Mouse (Mus musculus) forebrain, embryonic 12.5 days (tissue): ENCODE measurements around the gene Kcnip2. TPM values are rescaled to one million over a fixed set of nuclear protein-coding genes. Genes with fewer than 3 reads are reported as not detected.

Experiments used
- ATAC-seq: fragments of 200-750 bp; cut with Nextera tagmentation; 2 replicates; pipeline ENCODE4 v1.8.0; 2017; ENCODE audit warnings: moderate TSS enrichment; ENCODE audit not compliant: low FRiP score
- H3K27ac ChIP-seq: fragments of 300-500 bp; sonication (generic); 2 replicates; pipeline ENCODE4 v1.5.1; 2016; ENCODE audit warnings: mild to moderate bottlenecking
- H3K27me3 ChIP-seq: fragments of 300-500 bp; sonication (generic); 2 replicates; pipeline ENCODE4 v1.6.1; 2016; ENCODE audit warnings: mild to moderate bottlenecking
- H3K36me3 ChIP-seq: fragments of 300-500 bp; sonication (generic); replicated peaks from 2 replicates; pipeline ENCODE4 v1.6.1; 2016; ENCODE audit warnings: mild to moderate bottlenecking
- H3K4me1 ChIP-seq: fragments of 300-500 bp; sonication (generic); 2 replicates; pipeline ENCODE4 v1.6.1; 2016
- H3K4me2 ChIP-seq: fragments of 300-500 bp; sonication (generic); 2 replicates; pipeline ENCODE4 v1.6.1; 2016; ENCODE audit warnings: mild to moderate bottlenecking, moderate library complexity
- H3K4me3 ChIP-seq: fragments of 300-500 bp; sonication (generic); replicated peaks from 2 replicates; pipeline ENCODE4 v1.5.1; 2016; ENCODE audit warnings: mild to moderate bottlenecking
- H3K9ac ChIP-seq: fragments of 300-500 bp; sonication (generic); 2 replicates; pipeline ENCODE4 v1.6.1; 2016; ENCODE audit warnings: mild to moderate bottlenecking
- H3K9me3 ChIP-seq: fragments of 300-500 bp; sonication (generic); 2 replicates; pipeline ENCODE4 v1.6.1; 2016
- WGBS: fragments of 180-500 bp; shearing (Covaris S2); methylation state at CpG from one replicate; pipeline ENCODE4 v1.1.7; 2016; 5-methylcytosine and 5-hydroxymethylcytosine counted together
- polyA plus RNA-seq: library from polyadenylated mRNA; unstranded; fragments of >200 nt; fragmentation: Nextera tagmentation; extraction: Ambion mirVana; gene quantifications from 2 replicates; pipeline ENCODE4 v1.2.1, GENCODE M21; 2016

The Kcnip2 gene
- polyA plus RNA-seq, 1 experiment from 2014 or later: 2.7 TPM

GRCm38 (mm10) chr19:45787450-45787849, 28.4 kb downstream of the Kcnip2 start:
- ATAC-seq: no peak
- no peaks in the 10 kb centered on the region for H3K27me3 ChIP-seq
- WGBS: 77% methylated on average over 3 of the region's 3 CpGs

GRCm38 (mm10) chr19:45785470-45785869, 30.4 kb downstream of the Kcnip2 start:
- Histone ChIP-seq H3K9ac (no peak overlapping the region), H3K27ac (no peak overlapping the region), H3K27me3 (no peaks in the 10 kb centered on the region), H3K9me3 (no peaks in the 10 kb centered on the region), H3K4me2 (no peak overlapping the region), H3K36me3 (peaks cover 6% of the 10 kb centered on the region), H3K4me1 (peaks cover 23% of the 10 kb centered on the region), H3K4me3 (no peak overlapping the region)
- no peak for ATAC-seq
- 68% methylated on average over 3 of the region's 3 CpGs for whole genome bisulfite sequencing

More at GRCm38 (mm10) chr19:45787450-45787849, 28.4 kb downstream of the Kcnip2 start:
- Histone ChIP-seq H3K9ac (no peak overlapping the region), H3K27ac (no peak overlapping the region), H3K36me3 (no peaks in the 10 kb centered on the region), H3K4me1 (peaks cover 6% of the 10 kb centered on the region), H3K4me2 (no peak overlapping the region), H3K4me3 (no peak overlapping the region), H3K9me3 (no peaks in the 10 kb centered on the region)

GRCm38 (mm10) chr19:45783933-45784576, 31.8 kb downstream of the Kcnip2 start:
- Histone ChIP-seq H3K4me1 (peaks cover 31% of the 10 kb centered on the region), H3K4me3 (peak overlapping the region; percentile 100), H3K27me3 (no peaks in the 10 kb centered on the region), H3K4me2 (peak overlapping the region; percentile 53), H3K36me3 (peaks cover 21% of the 10 kb centered on the region), H3K9me3 (no peaks in the 10 kb centered on the region), H3K9ac (peak overlapping the region; percentile 47; the same call in 1 of the 2 replicates), H3K27ac (peak overlapping the region; percentile 54; the same call in 1 of the 2 replicates)
- WGBS: 38% methylated on average over 17 of the region's 17 CpGs
- ATAC-seq: no peak

GRCm38 (mm10) chr19:45783181-45783932, 32.5 kb downstream of the Kcnip2 start, which contains the start of gene Mgea5:
TSS of gene Mgea5 (minus strand) at chr19:45783837.
- ATAC-seq: peak; percentile 97
- under 1% methylated on average over 64 of the region's 71 CpGs for WGBS
- Histone ChIP-seq H3K36me3 (peaks cover 27% of the 10 kb centered on the region), H3K4me2 (peak within 1 kb of the TSS; percentile 65), H3K27ac (peak within 1 kb of the TSS; percentile 98), H3K4me3 (peak within 1 kb of the TSS; percentile 100), H3K9ac (peak within 1 kb of the TSS; percentile 99), H3K4me1 (peaks cover 31% of the 10 kb centered on the region), H3K9me3 (no peaks in the 10 kb centered on the region), H3K27me3 (no peaks in the 10 kb centered on the region)

GRCm38 (mm10) chr19:45782315-45783001, 33.4 kb downstream of the Kcnip2 start:
- peak; percentile 31; the same call in 1 of the 2 replicates for ATAC-seq
- peak overlapping the region; percentile 65 for H3K4me2 ChIP-seq
- H3K4me3 ChIP-seq: peak overlapping the region; percentile 100
- peaks cover 31% of the 10 kb centered on the region for H3K4me1 ChIP-seq
- H3K27ac ChIP-seq: peak overlapping the region; percentile 98
- peaks cover 36% of the 10 kb centered on the region for H3K36me3 ChIP-seq
- no peaks in the 10 kb centered on the region for H3K9me3 ChIP-seq
- under 1% methylated on average over 36 of the region's 36 CpGs for WGBS
- no peaks in the 10 kb centered on the region for H3K27me3 ChIP-seq
- peak overlapping the region; percentile 99 for H3K9ac ChIP-seq

GRCm38 (mm10) chr19:45781676-45782075, 34.2 kb downstream of the Kcnip2 start:
- Histone ChIP-seq H3K9me3 (no peaks in the 10 kb centered on the region), H3K4me2 (peak overlapping the region; percentile 65), H3K27ac (no peak overlapping the region), H3K4me1 (peaks cover 31% of the 10 kb centered on the region), H3K36me3 (peaks cover 43% of the 10 kb centered on the region), H3K4me3 (peak overlapping the region; percentile 100), H3K9ac (no peak overlapping the region), H3K27me3 (no peaks in the 10 kb centered on the region)
- 64% methylated on average over 8 of the region's 8 CpGs for WGBS
- no peak for ATAC-seq

- WGBS: 93% methylated on average over 13 of the region's 13 CpGs
- Histone ChIP-seq H3K4me1 (peaks cover 31% of the 10 kb centered on the region), H3K27me3 (no peaks in the 10 kb centered on the region), H3K4me3 (peak overlapping the region; percentile 13), H3K4me2 (peak overlapping the region; percentile 65), H3K27ac (no peak overlapping the region), H3K9ac (no peak overlapping the region; the same call in 1 of the 2 replicates), H3K9me3 (no peaks in the 10 kb centered on the region), H3K36me3 (peaks cover 55% of the 10 kb centered on the region)
- no peak for ATAC-seq
These were observed 35.4 kb downstream of the Kcnip2 start for GRCm38 (mm10) chr19:45780350-45780915.

- Histone ChIP-seq H3K4me1 (peaks cover 8% of the 10 kb centered on the region), H3K9ac (no peak overlapping the region), H3K4me3 (no peak overlapping the region), H3K36me3 (peaks cover 97% of the 10 kb centered on the region), H3K27me3 (no peaks in the 10 kb centered on the region), H3K9me3 (no peaks in the 10 kb centered on the region), H3K4me2 (no peak overlapping the region), H3K27ac (no peak overlapping the region)
- ATAC-seq: no peak
- 82% methylated on average over 2 of the region's 2 CpGs for WGBS
These were observed 40.4 kb downstream of the Kcnip2 start for GRCm38 (mm10) chr19:45775486-45775885.

GRCm38 (mm10) chr19:45771501-45771900, 44.4 kb downstream of the Kcnip2 start:
- no peak for ATAC-seq
- H3K9ac ChIP-seq: no peak overlapping the region
- H3K4me1 ChIP-seq: no peaks in the 10 kb centered on the region
- no peaks in the 10 kb centered on the region for H3K9me3 ChIP-seq
- H3K27me3 ChIP-seq: no peaks in the 10 kb centered on the region
- no peak overlapping the region for H3K4me2 ChIP-seq
- no peak overlapping the region for H3K27ac ChIP-seq
- 92% methylated on average over 5 of the region's 5 CpGs for WGBS
- no peak overlapping the region for H3K4me3 ChIP-seq
- H3K36me3 ChIP-seq: peaks cover 96% of the 10 kb centered on the region

GRCm38 (mm10) chr19:45760810-45761209, 55.1 kb downstream of the Kcnip2 start:
- Histone ChIP-seq H3K27ac (no peak overlapping the region), H3K27me3 (no peaks in the 10 kb centered on the region), H3K9ac (no peak overlapping the region), H3K36me3 (peaks cover 93% of the 10 kb centered on the region), H3K9me3 (no peaks in the 10 kb centered on the region), H3K4me3 (no peak overlapping the region), H3K4me1 (no peaks in the 10 kb centered on the region), H3K4me2 (no peak overlapping the region)
- WGBS: 93% methylated on average over 3 of the region's 3 CpGs
- ATAC-seq: no peak

GRCm38 (mm10) chr19:45758671-45759070, 57.2 kb downstream of the Kcnip2 start:
- Histone ChIP-seq H3K4me1 (no peaks in the 10 kb centered on the region), H3K4me2 (no peak overlapping the region), H3K36me3 (peaks cover 94% of the 10 kb centered on the region), H3K9me3 (no peaks in the 10 kb centered on the region), H3K4me3 (no peak overlapping the region), H3K27me3 (no peaks in the 10 kb centered on the region), H3K27ac (no peak overlapping the region), H3K9ac (no peak overlapping the region)
- 93% methylated on average over 5 of the region's 5 CpGs for WGBS
- no peak for ATAC-seq

GRCm38 (mm10) chr19:45753551-45753950, 62.3 kb downstream of the Kcnip2 start:
- no peak overlapping the region for H3K27ac ChIP-seq
- H3K27me3 ChIP-seq: no peaks in the 10 kb centered on the region
- ATAC-seq: no peak
- peaks cover 73% of the 10 kb centered on the region for H3K36me3 ChIP-seq
- peaks cover 5% of the 10 kb centered on the region for H3K4me1 ChIP-seq
- H3K4me3 ChIP-seq: no peak overlapping the region
- 93% methylated on average over 3 of the region's 3 CpGs for WGBS
- H3K9ac ChIP-seq: no peak overlapping the region
- H3K4me2 ChIP-seq: no peak overlapping the region
- no peaks in the 10 kb centered on the region for H3K9me3 ChIP-seq
